Mouse (Mus musculus) neutrophil, adult 65 days (primary cell): Measurements from ENCODE around the gene Olfr45. TPM values are rescaled to one million over a fixed set of nuclear protein-coding genes. Genes with fewer than 3 reads are reported as not detected.

ENCODE experiments used
- total RNA-seq: library from RNA; stranded (reverse); gene quantifications from 2 replicates; pipeline ENCODE4 v1.2.4, GENCODE M21; 2023

Gene Olfr45
- 0.13 TPM in 1 of 2 replicates, not detected in the other for total RNA-seq

DNA sequence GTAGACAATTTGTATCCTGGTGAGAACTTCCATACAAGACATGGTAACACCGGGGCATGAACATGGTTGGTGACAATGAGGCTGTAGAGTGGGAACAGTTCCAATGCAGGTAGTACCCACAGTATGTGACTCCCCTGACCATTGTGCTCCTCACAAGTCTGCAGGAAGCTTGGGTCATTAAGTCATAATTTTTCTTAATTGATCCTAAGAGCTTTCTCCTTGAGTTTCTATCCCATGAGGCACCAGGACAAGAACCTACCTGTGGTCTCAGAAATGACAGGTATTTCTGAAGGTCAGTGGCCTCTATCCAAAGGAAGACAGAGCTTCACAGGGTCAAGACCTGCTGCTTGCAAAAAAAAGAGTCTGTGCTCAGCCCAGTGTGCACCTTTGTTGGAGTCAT, at the start of gene Olfr45:
TSS of gene Olfr45 (plus strand) at position 301 of the 400 bp plus-strand sequence.

DNA sequence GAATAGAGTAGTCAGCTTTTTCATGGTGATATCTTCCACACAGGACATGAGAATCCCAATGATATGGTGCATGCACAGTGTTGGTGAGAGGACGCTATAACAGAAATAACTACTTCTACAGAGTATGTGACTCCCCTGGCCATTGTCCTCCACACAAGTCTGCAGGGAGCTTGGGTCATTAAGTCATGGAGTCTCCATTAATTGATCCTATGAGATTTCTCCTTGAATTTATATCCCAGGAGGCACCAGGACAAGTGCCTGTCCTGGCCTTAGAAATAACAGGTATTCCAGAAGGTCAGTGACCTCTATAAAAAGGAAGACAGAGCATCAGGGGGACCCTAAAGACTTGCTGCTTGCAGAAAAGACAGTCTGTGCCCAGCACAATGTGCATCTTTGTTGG, 35.6 kb upstream of the Olfr45 start, which contains the start of gene Olfr53:
TSS of gene Olfr53 (plus strand) at position 301 of the 400 bp plus-strand sequence.

DNA sequence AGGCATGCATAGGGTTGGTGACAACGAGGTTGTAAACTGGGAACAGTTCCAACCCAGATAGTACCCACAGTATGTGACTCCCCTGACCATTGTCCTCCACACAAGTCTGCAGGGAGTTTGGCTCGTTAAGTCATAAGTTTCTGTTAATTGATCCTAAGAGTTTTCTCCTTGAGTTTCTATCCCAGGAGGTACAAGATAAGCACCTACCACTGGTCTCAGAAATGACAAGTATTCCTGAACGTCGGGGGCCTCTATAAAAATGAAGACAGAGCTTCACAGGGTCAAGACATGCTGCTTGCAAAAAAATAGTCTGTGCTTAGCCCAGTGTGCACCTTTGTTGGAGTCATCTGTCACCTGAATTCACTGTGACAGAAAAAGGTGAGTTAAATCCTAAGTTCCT, 22.1 kb upstream of the Olfr45 start, which contains the start of gene Olfr539:
TSS of gene Olfr539 (plus strand) at position 301 of the 400 bp plus-strand sequence.

DNA sequence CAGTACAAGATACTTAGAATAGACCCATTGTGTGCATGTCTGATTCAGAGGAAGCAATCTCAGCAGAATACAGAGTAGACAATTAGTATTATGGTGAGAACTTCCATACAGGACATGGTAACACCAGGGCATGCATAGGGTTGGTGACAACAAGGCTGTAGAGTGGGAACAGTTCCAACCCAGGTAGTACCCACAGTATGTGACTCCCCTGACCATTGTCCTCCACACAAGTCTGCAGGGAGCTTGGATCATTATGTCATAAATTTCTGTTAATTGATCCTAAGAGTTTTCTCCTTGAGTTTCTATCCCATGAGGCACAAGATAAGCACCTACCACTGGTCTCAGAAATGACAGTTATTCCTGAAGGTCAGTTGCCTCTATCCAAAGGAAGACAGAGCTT, 15.2 kb downstream of the Olfr45 start, which contains the start of gene Olfr541:
TSS of gene Olfr541 (plus strand) at position 301 of the 400 bp plus-strand sequence.

Other genes starting within 250 kb of the Olfr45 start
- not detected in 2 replicates for gene Olfr533, start 218.6 kb upstream of the Olfr45 start, total RNA-seq
- not detected in 2 replicates for gene Olfr535, start 197.7 kb upstream of the Olfr45 start, total RNA-seq
- not detected in 2 replicates for gene Olfr536, start 174.6 kb upstream of the Olfr45 start, total RNA-seq
- not detected in 2 replicates for gene Olfr538, start 114.1 kb upstream of the Olfr45 start, total RNA-seq
- gene Olfr46, start 80.7 kb upstream of the Olfr45 start, total RNA-seq, result 0.06 TPM in 1 of 2 replicates, not detected in the other
- not detected in 2 replicates for gene Olfr61, start 53.0 kb upstream of the Olfr45 start, total RNA-seq
- gene Olfr53, start 35.5 kb upstream of the Olfr45 start, total RNA-seq, result not detected in 2 replicates
- not detected in 2 replicates for gene Olfr539, start 22.0 kb upstream of the Olfr45 start, total RNA-seq
- gene Olfr541, start 15.3 kb downstream of the Olfr45 start, total RNA-seq, result not detected in 2 replicates
- gene Cyp2e1, start 81.8 kb downstream of the Olfr45 start, total RNA-seq, result not detected in 2 replicates
- not detected in 2 replicates for gene Syce1, start 105.9 kb downstream of the Olfr45 start, total RNA-seq
- gene Zfp941, start 140.2 kb downstream of the Olfr45 start, total RNA-seq, result not detected in 2 replicates
- not detected in 2 replicates for gene Urah, start 153.1 kb downstream of the Olfr45 start, total RNA-seq
- not detected in 2 replicates for gene Scgb1c1, start 163.6 kb downstream of the Olfr45 start, total RNA-seq
- gene Odf3, start 165.9 kb downstream of the Olfr45 start, total RNA-seq, result not detected in 2 replicates
- gene Gm45785, start 174.4 kb downstream of the Olfr45 start, total RNA-seq, result not detected in 2 replicates
- 98.6 and 113 TPM in 2 replicates for gene Ric8a, start 175.0 kb downstream of the Olfr45 start, total RNA-seq
- 21.7 and 27.0 TPM in 2 replicates for gene Bet1l, start 175.6 kb downstream of the Olfr45 start, total RNA-seq
- 110 and 137 TPM in 2 replicates for gene Psmd13, start 200.0 kb downstream of the Olfr45 start, total RNA-seq
- 7.0 and 7.2 TPM in 2 replicates for gene Sirt3, start 200.4 kb downstream of the Olfr45 start, total RNA-seq
- gene Cox8b, start 218.5 kb downstream of the Olfr45 start, total RNA-seq, result not detected in 2 replicates
- gene Nlrp6, start 239.0 kb downstream of the Olfr45 start, total RNA-seq, result not detected in 2 replicates